Mouse (Mus musculus): ENCODE results near the gene Sptbn4. TPM values are rescaled to one million over a fixed set of nuclear protein-coding genes. Genes with fewer than 3 reads are reported as not detected.

Sptbn4 gene
- polyA plus RNA-seq, 1 experiment from 2014 or later: 0.13 TPM

DNA sequence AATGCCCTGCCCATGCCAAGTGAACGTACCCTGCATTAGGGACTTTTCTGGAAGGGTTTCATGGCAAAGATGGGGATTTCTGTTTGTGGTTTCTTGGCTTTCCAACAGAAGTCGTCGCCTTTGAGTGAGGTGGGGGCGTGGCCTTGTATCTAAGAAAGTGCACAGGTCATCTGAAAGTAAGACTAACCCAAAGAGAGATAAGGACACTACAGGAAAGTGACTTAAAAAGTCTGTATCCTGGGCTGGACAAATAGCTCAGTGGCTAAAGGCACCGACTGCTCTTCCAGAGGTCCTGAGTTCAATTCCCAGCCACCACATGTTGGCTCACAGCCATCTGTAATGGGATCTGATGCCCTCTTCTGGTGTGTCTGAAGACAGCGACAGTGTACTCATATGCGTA lies 31.1 kb upstream of the Sptbn4 start:
- no peaks in the 10 kb centered on the region for H3K27me3 ChIP-seq
- ChIA-PET POLR2A (no interaction called here), CTCF (interaction anchor here (1.5 to 2.8 kb wide), 2 partner anchors 13 to 48 kb away, joined by 9 read pairs; no protein-coding TSS in a partner anchor)
- no peak for ATAC-seq
- no peak for DNase-seq (ENCODE audit: low read depth, low spot score)
- TF ChIP-seq CTCF (IDR thresholded peaks at IDR 0.05): no peak
- in situ Hi-C loops (cut with MboI; ENCODE audit: low pct_unique_long_range_greater_than_20kb): loop anchor here (25.0 kb wide), 1 partner anchor 291 kb away; the partner anchor contains the start of genes BC024978, Gm21983, Mia and Rab4b

DNA sequence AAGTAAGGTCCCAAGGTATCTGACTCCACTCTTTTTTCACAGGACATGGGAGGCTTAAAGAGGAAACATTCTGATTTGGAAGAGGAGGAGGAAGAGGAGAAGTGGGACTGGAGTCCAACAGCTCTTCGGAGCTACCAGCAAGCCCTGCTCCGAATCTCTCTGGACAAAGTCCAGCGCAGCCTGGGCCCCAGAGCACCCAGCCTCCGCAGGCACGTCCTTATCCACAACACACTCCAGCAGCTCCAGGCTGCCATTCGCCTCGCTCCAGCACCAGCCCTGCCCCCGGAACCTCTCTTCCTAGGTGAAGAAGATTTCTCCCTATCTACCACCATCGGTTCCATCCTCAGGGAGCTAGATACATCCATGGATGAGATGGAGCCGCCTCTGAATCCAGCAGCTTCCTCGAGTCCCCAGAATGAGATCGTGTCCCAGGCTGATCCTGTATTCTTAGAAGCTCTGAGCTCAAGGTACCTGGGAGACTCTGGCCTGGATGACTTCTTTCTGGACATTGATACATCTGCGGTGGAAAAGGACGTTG lies 28.7 kb upstream of the Sptbn4 start:
- ChIA-PET POLR2A (no interaction called here), CTCF (interaction anchor here (1.0 to 2.4 kb wide), 2 partner anchors 14 to 32 kb away, joined by 3 to 7 read pairs; no protein-coding TSS in a partner anchor)
- DNase-seq (ENCODE audit: low read depth, low spot score): no peak
- no peak for ATAC-seq
- H3K27me3 ChIP-seq: no peaks in the 10 kb centered on the region
- TF ChIP-seq CTCF (IDR thresholded peaks at IDR 0.05): no peak
- in situ Hi-C loops (cut with MboI; ENCODE audit: low pct_unique_long_range_greater_than_20kb): loop anchor here (25.0 kb wide), 1 partner anchor 289 kb away; the partner anchor contains the start of genes BC024978, Gm21983, Mia and Rab4b

DNA sequence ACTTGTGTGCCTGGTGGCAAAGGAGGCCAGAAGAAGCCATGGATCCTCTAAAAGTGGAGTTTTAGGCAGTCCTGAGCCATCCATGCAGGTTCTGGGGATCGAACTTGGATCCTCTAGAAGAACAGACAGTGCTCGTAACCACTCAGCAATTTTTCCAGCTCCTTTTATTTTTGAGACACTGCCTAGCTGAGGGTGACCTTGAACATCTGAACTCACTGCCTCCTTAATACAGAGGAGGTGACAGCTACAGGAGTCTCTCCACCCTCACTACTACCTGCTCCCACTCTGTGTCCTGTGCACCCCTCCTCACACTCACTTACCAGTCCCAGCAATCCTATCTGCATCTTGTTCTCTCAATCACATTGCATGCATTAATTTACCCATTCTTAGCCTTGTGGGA lies 28.1 kb upstream of the Sptbn4 start:
- ChIA-PET POLR2A (interaction anchor here (1.5 kb wide), 1 partner anchor 15 kb away, joined by 5 read pairs; no protein-coding TSS in a partner anchor), CTCF (interaction anchor here (1.0 to 2.4 kb wide), 3 partner anchors 15 to 33 kb away, joined by 3 to 7 read pairs (median 3); no protein-coding TSS in a partner anchor)
- H3K27me3 ChIP-seq: no peaks in the 10 kb centered on the region
- DNase-seq (ENCODE audit: low read depth, low spot score) (no peak), ATAC-seq (no peak)
- no peak for TF ChIP-seq CTCF (IDR thresholded peaks at IDR 0.05)
- in situ Hi-C loops (cut with MboI; ENCODE audit: low pct_unique_long_range_greater_than_20kb): loop anchor here (25.0 kb wide), 1 partner anchor 288 kb away; the partner anchor contains the start of genes BC024978, Gm21983, Mia and Rab4b

DNA sequence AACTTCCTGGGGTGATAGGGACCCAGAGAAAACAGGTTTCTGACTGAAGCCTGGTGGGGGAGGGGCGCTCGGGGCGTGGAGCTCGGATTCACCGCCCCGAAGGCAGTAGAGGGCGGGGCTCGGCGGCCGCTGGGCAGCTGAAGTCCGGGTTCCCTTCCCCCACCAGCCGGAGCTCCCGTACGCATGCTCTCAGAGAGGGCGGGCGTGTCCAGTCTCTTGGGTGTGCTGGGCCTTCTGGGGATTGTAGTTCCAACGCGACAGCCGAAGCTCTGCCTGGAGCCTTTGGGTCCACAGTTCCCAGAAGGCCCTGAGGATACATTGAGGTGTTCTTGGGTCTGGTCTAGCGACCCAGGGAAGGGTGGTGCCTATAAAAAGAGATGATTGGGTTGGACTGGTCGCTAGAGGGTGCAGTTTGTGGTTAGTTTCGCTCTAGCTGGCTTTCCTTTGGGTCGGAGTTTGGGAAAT lies 27.0 kb upstream of the Sptbn4 start:
- in situ Hi-C loops (cut with MboI; ENCODE audit: low pct_unique_long_range_greater_than_20kb): no loop called here
- ChIA-PET POLR2A (interaction anchor here (0.8 to 1.5 kb wide), 2 partner anchors 17 to 33 kb away, joined by 3 to 5 read pairs; no protein-coding TSS in a partner anchor), CTCF (interaction anchor here (0.8 to 2.4 kb wide), 8 partner anchors 13 to 52 kb away, joined by 3 to 7 read pairs (median 4); partner anchors contain the start of gene Sertad1)
- no peak for TF ChIP-seq CTCF (IDR thresholded peaks at IDR 0.05)
- ATAC-seq: peak; percentile 94
- no peaks in the 10 kb centered on the region for H3K27me3 ChIP-seq
- DNase-seq (ENCODE audit: low read depth, low spot score): peak; percentile 94

DNA sequence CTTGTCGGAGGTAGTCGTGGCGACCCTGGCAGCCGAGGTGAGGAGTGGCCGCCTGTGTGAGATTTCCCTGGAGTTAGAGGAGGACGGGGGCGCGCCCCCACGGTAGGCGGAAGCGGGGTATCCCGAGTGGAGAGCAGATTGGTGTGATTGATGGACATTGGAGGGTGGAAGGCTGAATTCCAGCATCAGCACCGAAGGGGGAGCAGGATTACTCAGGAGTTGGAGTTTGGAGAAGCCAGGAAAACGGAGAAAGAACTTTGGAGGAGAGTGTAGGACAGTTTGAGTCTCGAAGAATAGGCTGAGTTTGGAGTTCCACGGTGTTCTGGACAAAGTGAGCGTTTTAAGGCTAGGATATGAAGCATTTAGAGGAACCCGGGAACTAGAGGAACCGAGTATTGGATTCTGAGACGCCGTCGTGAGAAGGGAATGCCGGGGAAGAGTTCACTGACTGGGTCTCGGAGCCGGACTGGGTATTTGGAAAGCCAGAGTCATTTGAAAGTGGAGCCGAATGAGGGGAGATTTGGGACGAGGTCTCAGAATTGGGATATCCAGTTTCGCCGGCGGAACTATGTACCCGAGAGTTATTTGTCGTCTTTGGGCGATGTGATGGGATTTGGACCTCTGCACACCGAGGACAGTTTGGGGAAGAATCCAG lies 26.5 kb upstream of the Sptbn4 start:
- ChIA-PET POLR2A (interaction anchor here (0.8 to 1.5 kb wide), 2 partner anchors 17 to 34 kb away, joined by 3 to 5 read pairs; no protein-coding TSS in a partner anchor), CTCF (interaction anchor here (0.8 to 2.4 kb wide), 9 partner anchors 13 to 53 kb away, joined by 3 to 7 read pairs (median 4); partner anchors contain the start of gene Sertad1)
- H3K27me3 ChIP-seq: no peaks in the 10 kb centered on the region
- ATAC-seq (peak; percentile 2), DNase-seq (ENCODE audit: low read depth, low spot score) (peak; percentile 17)
- no peak for TF ChIP-seq CTCF (IDR thresholded peaks at IDR 0.05)
- in situ Hi-C loops (cut with MboI; ENCODE audit: low pct_unique_long_range_greater_than_20kb): no loop called here

DNA sequence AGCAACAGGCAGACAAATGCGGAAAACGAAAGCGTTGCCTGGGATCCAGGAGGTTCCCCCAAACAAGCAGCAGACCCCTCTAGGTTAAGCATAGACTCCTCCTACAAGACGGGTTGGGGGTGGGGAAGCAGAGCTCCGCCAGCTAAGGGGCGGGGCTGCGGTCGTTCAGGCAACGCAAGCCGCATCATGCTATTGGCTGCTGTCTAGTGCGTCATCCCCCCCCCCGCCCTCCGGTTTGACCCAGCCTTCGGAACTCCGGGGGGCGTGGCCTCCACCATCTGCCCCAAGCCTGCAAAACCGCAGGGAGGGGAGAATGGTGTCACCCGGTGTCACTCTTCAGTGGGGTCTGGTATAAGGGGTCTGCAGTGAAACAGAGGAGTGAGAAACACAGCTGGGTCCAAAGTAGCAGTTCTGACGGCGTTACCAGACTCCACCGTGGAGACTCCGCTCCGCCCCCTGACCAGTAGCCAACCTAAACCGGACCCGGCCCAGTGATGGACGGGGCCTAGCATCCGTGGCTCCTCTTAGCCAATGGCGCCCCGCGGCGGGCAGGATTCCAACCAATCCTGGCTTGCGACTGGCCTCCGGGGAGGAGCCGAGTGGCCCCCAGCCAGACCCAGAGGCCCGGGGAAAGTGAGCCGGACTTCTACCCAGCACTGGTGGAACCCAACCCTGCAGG lies 25.8 kb upstream of the Sptbn4 start, which contains the start of gene Sertad3:
Gene Sertad3 (plus strand): TSS at position 613 of the 679 bp plus-strand sequence.
- ATAC-seq: peak; percentile 89
- no peak for TF ChIP-seq CTCF (IDR thresholded peaks at IDR 0.05)
- peak; percentile 96 for DNase-seq (ENCODE audit: low read depth, low spot score)
- POLR2A ChIA-PET: interaction anchor here (0.8 kb wide), 1 partner anchor 14 kb away, joined by 3 read pairs; no protein-coding TSS in a partner anchor
- CTCF ChIA-PET: interaction anchor here (0.7 to 1.6 kb wide), 5 partner anchors 11 to 54 kb away, joined by 4 to 6 read pairs (median 4); partner anchors contain the start of gene Sertad1
- H3K27me3 ChIP-seq: no peaks in the 10 kb centered on the region
- in situ Hi-C loops (cut with MboI; ENCODE audit: low pct_unique_long_range_greater_than_20kb): no loop called here

DNA sequence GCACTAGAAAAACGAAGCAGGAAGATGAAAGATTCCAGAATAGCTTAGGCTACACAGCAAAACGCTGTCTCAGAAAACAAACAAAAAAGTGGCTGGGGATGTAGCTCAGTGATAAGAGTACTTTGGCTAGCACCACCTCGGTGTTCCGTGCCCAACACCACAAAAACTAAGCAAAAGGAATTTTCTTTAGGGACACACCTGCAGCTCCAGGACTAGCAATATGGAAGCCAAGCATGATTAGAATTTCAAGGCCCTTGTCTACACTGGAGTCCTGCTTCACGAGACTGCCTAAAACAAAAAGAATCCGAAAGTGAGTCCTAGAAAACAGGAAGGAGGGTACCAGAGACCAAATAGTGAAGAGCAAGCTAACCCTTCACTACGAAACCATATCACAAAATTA lies 25.1 kb upstream of the Sptbn4 start:
- ChIA-PET CTCF (interaction anchor here (0.7 to 1.6 kb wide), 6 partner anchors 11 to 55 kb away, joined by 4 to 6 read pairs (median 4); partner anchors contain the start of gene Sertad1), POLR2A (interaction anchor here (0.7 to 0.8 kb wide), 2 partner anchors 14 to 1699 kb away, joined by 3 read pairs; no protein-coding TSS in a partner anchor)
- in situ Hi-C loops (cut with MboI; ENCODE audit: low pct_unique_long_range_greater_than_20kb): no loop called here
- no peaks in the 10 kb centered on the region for H3K27me3 ChIP-seq
- ATAC-seq (no peak), DNase-seq (ENCODE audit: low read depth, low spot score) (no peak)
- no peak for TF ChIP-seq CTCF (IDR thresholded peaks at IDR 0.05)

DNA sequence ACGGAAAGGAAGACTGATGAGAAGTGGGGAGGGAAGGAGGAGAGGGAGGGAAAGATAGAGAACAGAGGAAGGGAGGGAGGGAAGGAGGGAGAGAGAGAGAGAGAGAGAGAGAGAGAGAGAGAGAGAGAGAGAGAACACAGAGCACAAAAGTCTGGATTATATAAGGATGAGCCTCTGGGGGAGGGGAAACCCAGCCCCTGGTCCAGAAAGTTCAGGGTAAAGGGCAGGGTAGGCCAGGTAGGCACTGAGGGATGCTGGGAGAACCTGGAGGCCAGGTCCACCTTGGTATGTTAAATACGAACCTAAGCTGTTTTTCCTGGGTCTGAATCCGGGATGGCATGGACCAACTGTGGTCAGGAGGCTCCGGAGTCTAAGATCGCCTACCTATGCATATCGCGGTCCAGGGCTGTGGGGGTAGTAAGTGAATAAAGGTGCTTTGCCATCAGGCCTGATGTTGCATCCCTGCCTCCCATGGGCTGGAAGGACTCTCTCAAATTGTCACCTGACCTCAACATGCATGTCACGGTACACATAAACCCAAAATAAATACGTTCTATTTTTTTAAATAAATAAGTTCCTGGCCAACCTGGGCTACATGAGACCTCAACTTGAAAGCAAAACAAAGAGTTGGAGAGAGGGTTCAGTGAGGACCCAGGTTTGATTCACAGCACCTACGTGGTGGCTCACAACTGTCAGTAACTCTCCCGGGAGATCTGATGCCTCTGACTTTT lies 24.1 kb upstream of the Sptbn4 start:
- ATAC-seq: no peak
- POLR2A ChIA-PET: no interaction called here
- TF ChIP-seq CTCF (IDR thresholded peaks at IDR 0.05): no peak
- no peaks in the 10 kb centered on the region for H3K27me3 ChIP-seq
- CTCF ChIA-PET: interaction anchor here (0.8 to 1.6 kb wide), 2 partner anchors 15 to 17 kb away, joined by 4 to 6 read pairs; partner anchors contain the start of gene Sertad1
- in situ Hi-C loops (cut with MboI; ENCODE audit: low pct_unique_long_range_greater_than_20kb): no loop called here
- no peak for DNase-seq (ENCODE audit: low read depth, low spot score)

DNA sequence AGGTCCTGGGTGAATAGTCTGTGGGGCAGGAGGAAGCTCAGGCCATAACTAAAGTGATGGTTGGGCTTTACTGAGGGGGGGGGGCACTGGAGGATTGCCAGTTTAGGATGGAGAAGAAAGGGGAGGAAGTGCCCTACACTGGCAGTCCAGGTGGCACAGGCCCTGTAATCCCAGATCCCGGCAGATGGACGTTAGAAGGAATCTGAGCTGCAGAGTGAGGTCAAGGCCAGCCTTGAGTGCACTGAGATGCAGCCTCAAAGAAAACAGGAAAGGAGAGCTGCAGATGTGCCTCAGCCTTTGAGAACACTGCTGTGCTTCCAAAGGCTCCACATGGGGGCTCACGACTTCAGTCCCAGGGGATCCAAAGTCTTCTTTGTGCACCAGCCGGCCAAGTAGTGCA lies 20.2 kb upstream of the Sptbn4 start:
- DNase-seq (ENCODE audit: low read depth, low spot score) (no peak), ATAC-seq (no peak)
- ChIA-PET POLR2A (no interaction called here), CTCF (no interaction called here)
- in situ Hi-C loops (cut with MboI; ENCODE audit: low pct_unique_long_range_greater_than_20kb): no loop called here
- no peak for TF ChIP-seq CTCF (IDR thresholded peaks at IDR 0.05)
- H3K27me3 ChIP-seq: no peaks in the 10 kb centered on the region
